26 mouse cellular contexts compared by ENCODE assay signal in genomic region chr16:52598232-52598631, GRCm38 (mm10).
DNase-seq lines count a peak whose midpoint lies in the region; ATAC-seq and TF ChIP-seq lines count a peak whose summit lies in the region.
"Had no signal": no experiment of that assay in that cellular context is flagged by ENCODE, and none has a peak within 500 bp of the region (broad histone marks: within the 10 kb centered on the region; RNA-seq: fewer than 3 reads in every experiment).

No protein-coding gene starts in this region.

- H3K4me2 ChIP-seq in heart, embryonic 15.5 days, result no peak overlapping the region
- H3K4me2 ChIP-seq in kidney, postnatal 0 days (ENCODE audit: low read length), result no peak overlapping the region
- H3K4me2 ChIP-seq in lung, embryonic 16.5 days (ENCODE audit: low read depth, low read length), result no peak overlapping the region
- H3K4me2 ChIP-seq in limb, embryonic 14.5 days (replicated peaks; ENCODE audit: low read depth, low read length, severe bottlenecking), result no peak overlapping the region
- H3K4me2 ChIP-seq: embryonic facial prominence, embryonic 12.5 days; forebrain, embryonic 13.5 days; intestine, embryonic 15.5 days; liver, embryonic 11.5 days had no signal

- H3K9ac ChIP-seq in heart, embryonic 15.5 days, result no peak overlapping the region
- H3K9ac ChIP-seq in kidney, postnatal 0 days (ENCODE audit: low read depth, low read length), result no peak overlapping the region
- no peak overlapping the region for H3K9ac ChIP-seq in lung, embryonic 16.5 days (ENCODE audit: low read length)
- H3K9ac ChIP-seq in limb, embryonic 14.5 days (ENCODE audit: low read depth, low read length, severe bottlenecking), result no peak overlapping the region
- H3K9ac ChIP-seq: embryonic facial prominence, embryonic 12.5 days; forebrain, embryonic 13.5 days; intestine, embryonic 15.5 days; liver, postnatal 0 days had no signal

- H3K27me3 ChIP-seq in heart, embryonic 15.5 days, result no peaks in the 10 kb centered on the region
- no peaks in the 10 kb centered on the region for H3K27me3 ChIP-seq in kidney, postnatal 0 days (ENCODE audit: insufficient read depth, low read length)
- no peaks in the 10 kb centered on the region for H3K27me3 ChIP-seq in lung, embryonic 16.5 days (ENCODE audit: control insufficient read depth, insufficient read depth, low read depth, low read length)
- H3K27me3 ChIP-seq in limb, embryonic 14.5 days (ENCODE audit: control insufficient read depth, insufficient read depth, low read length), result no peaks in the 10 kb centered on the region
- H3K27me3 ChIP-seq: CH12.LX; embryonic facial prominence, embryonic 12.5 days; intestine, embryonic 15.5 days; megakaryocyte, embryonic 14.5 days had no signal

- TF ChIP-seq CTCF in kidney, postnatal 0 days (IDR thresholded peaks at IDR 0.05; ENCODE audit: low read depth), result no peak

- no peak overlapping the region for H3K27ac ChIP-seq in heart, embryonic 15.5 days
- no peak overlapping the region for H3K27ac ChIP-seq in kidney, postnatal 0 days
- no peak overlapping the region for H3K27ac ChIP-seq in lung, embryonic 16.5 days (ENCODE audit: low read length)
- H3K27ac ChIP-seq in limb, embryonic 14.5 days (replicated peaks; ENCODE audit: low read depth, low read length), result no peak overlapping the region
- H3K27ac ChIP-seq: embryonic facial prominence, embryonic 12.5 days; forebrain, embryonic 13.5 days; hindbrain, embryonic 10.5 days; intestine, embryonic 15.5 days had no signal

- no peak for TF ChIP-seq POLR2A in limb, embryonic 14.5 days (IDR thresholded peaks at IDR 0.05; ENCODE audit: borderline replicate concordance, extremely low read depth, insufficient read depth, insufficient read length)

- H3K36me3 ChIP-seq in heart, embryonic 15.5 days, result no peaks in the 10 kb centered on the region
- H3K36me3 ChIP-seq in kidney, postnatal 0 days (ENCODE audit: insufficient read depth, low read length), result no peaks in the 10 kb centered on the region
- no peaks in the 10 kb centered on the region for H3K36me3 ChIP-seq in lung, embryonic 16.5 days (ENCODE audit: control insufficient read depth, insufficient read depth, low read length)
- no peaks in the 10 kb centered on the region for H3K36me3 ChIP-seq in limb, embryonic 14.5 days (ENCODE audit: control insufficient read depth, insufficient read depth, low read length)
- H3K36me3 ChIP-seq: embryonic facial prominence, embryonic 12.5 days; G1E; hindbrain, embryonic 10.5 days; intestine, embryonic 15.5 days had no signal

- DNase-seq in heart, postnatal 14 days, result no peak
- DNase-seq in kidney, postnatal 0 days (ENCODE audit: low spot score), result peak; percentile 63
- no peak for DNase-seq in kidney, postnatal 10 days
- no peak for DNase-seq in lung, postnatal 25 days (ENCODE audit: low spot score)
- DNase-seq in limb, embryonic 14.5 days (ENCODE audit: low spot score), result peak; percentile 12
- no peak for DNase-seq in cerebellum, postnatal 36 days
- DNase-seq: adrenal gland, adult 2 months; B cell, adult 2 months; cerebellum, adult 11-12 months; cerebellum, postnatal 10 days; kidney, postnatal 25 days; liver, postnatal 0 days; midbrain, embryonic 14.5 days; thymus, adult 2 months; thymus, postnatal 4 days had no signal

- intact Hi-C loops in heart, postnatal 14 days (cut with DNase I), result no loop called here

- H3K9me3 ChIP-seq in heart, embryonic 15.5 days (replicated peaks), result no peaks in the 10 kb centered on the region
- H3K9me3 ChIP-seq in kidney, postnatal 0 days (replicated peaks; ENCODE audit: low read length), result no peaks in the 10 kb centered on the region
- H3K9me3 ChIP-seq in lung, embryonic 16.5 days (ENCODE audit: control insufficient read depth, low read length), result no peaks in the 10 kb centered on the region
- no peaks in the 10 kb centered on the region for H3K9me3 ChIP-seq in limb, embryonic 14.5 days (ENCODE audit: control insufficient read depth, low read length)
- H3K9me3 ChIP-seq: embryonic facial prominence, embryonic 12.5 days; forebrain, embryonic 13.5 days; hindbrain, embryonic 10.5 days; intestine, embryonic 15.5 days had no signal

- ATAC-seq in heart, embryonic 15.5 days (replicated peaks; ENCODE audit: insufficient number of reproducible peaks, insufficient read depth, low FRiP score, low read depth), result peak; percentile 60; the same call in 1 of the 2 replicates
- ATAC-seq in kidney, postnatal 0 days (replicated peaks; ENCODE audit: low FRiP score, low read depth), result no peak
- ATAC-seq in lung, embryonic 16.5 days (ENCODE audit: low read depth), result peak; percentile 94
- no peak for ATAC-seq in limb, embryonic 14.5 days (ENCODE audit: low FRiP score, low read depth)
- ATAC-seq: forebrain, embryonic 13.5 days; hindbrain, embryonic 16.5 days; intestine, embryonic 15.5 days; liver, postnatal 0 days had no signal

- H3K4me1 ChIP-seq in heart, embryonic 15.5 days (replicated peaks), result peaks cover 6% of the 10 kb centered on the region; the same call in 1 of the 2 replicates
- H3K4me1 ChIP-seq in kidney, postnatal 0 days (replicated peaks; ENCODE audit: insufficient read depth, low read length), result no peaks in the 10 kb centered on the region
- peaks cover 7% of the 10 kb centered on the region; the same call in 1 of the 2 replicates for H3K4me1 ChIP-seq in lung, embryonic 16.5 days (replicated peaks; ENCODE audit: control insufficient read depth, insufficient read depth, low read length)
- H3K4me1 ChIP-seq in limb, embryonic 14.5 days (ENCODE audit: control insufficient read depth, insufficient read depth, low read length), result no peaks in the 10 kb centered on the region
- H3K4me1 ChIP-seq: hindbrain, embryonic 10.5 days; intestine, embryonic 15.5 days; megakaryocyte, embryonic 14.5 days had no signal

- 26% methylated on average over 1 of the region's 1 CpGs for WGBS in heart, embryonic 15.5 days
- 47% methylated on average over 1 of the region's 1 CpGs for WGBS in kidney, postnatal 0 days
- WGBS in lung, embryonic 16.5 days, result 21% methylated on average over 1 of the region's 1 CpGs
- 68% methylated on average over 1 of the region's 1 CpGs for WGBS in limb, embryonic 14.5 days

- H3K4me3 ChIP-seq in heart, embryonic 15.5 days, result no peak overlapping the region
- no peak overlapping the region for H3K4me3 ChIP-seq in kidney, postnatal 0 days (replicated peaks; ENCODE audit: low read depth, low read length)
- H3K4me3 ChIP-seq in lung, embryonic 16.5 days (ENCODE audit: low read length), result no peak overlapping the region
- no peak overlapping the region for H3K4me3 ChIP-seq in limb, embryonic 14.5 days (replicated peaks; ENCODE audit: low read length)
- H3K4me3 ChIP-seq: embryonic facial prominence, embryonic 12.5 days; forebrain, embryonic 13.5 days; hindbrain, embryonic 10.5 days; intestine, embryonic 15.5 days; megakaryocyte, embryonic 14.5 days had no signal

Comparison
In these comparisons a context has a peak if more than half of its experiments do, and no peak if none do; other contexts are left out.
1. DNase-seq: peak in kidney, postnatal 0 days (single experiment) and limb, embryonic 14.5 days (single experiment); none in heart, postnatal 14 days (0 of 2), kidney, postnatal 10 days (single experiment), lung, postnatal 25 days (single experiment) and cerebellum, postnatal 36 days (0 of 2).
2. ATAC-seq: peak in heart, embryonic 15.5 days (single experiment) and lung, embryonic 16.5 days (single experiment); none in kidney, postnatal 0 days (single experiment) and limb, embryonic 14.5 days (single experiment).